Mouse (Mus musculus): ENCODE measurements around the gene Gpr62.
A peak's percentile ranks its signal among the peaks of the same experiment; 100 is the strongest.

The Gpr62 gene

DNA sequence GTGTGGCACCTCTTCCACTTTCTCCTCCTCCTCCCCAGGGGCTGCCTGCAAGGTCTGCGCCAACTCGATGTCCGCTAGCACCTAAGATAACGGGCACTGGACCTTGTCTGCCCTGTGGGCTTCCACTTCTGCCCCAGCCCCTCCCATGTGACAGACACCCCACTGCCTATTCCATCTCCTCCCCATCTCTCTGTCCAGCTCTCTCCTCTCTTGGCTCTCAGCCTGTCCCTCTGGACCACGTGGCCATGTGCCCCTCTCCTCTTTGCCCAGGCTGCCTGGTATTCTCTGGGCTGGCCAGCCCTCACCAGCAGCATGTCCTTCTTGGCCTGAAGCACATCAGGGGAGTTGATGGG is 8.0 kb upstream of the Gpr62 start:
- no peak for DNase-seq

- no peak for DNase-seq
Measured at GRCm38 (mm10) chr9:106473081-106473752, 7.5 kb upstream of the Gpr62 start.

DNA sequence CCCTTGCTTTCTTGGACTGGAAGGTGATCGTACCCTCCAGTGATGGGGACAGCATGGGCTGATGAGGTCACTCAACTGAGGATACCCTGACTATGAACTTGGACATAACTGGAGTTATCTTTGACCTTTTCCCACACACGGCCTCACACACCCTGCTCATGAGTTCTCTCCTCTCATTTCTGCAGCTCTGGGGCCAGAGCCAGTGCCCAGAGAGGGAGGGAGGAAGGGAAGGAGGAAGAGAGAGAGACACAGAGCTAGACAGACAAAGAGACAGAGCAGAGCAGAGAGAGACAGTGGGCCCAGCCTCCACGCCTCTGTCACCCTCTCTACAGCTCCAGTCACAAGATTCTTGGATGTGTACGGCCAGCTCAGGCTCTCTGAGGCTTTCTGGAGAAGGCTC is 6.6 kb upstream of the Gpr62 start:
- no peak for DNase-seq

- DNase-seq, result peak; percentile 92
Measured at GRCm38 (mm10) chr9:106471892-106472291, 6.2 kb upstream of the Gpr62 start.

- DNase-seq, result no peak
Measured at GRCm38 (mm10) chr9:106470991-106471750, 5.4 kb upstream of the Gpr62 start.

- no peak for DNase-seq
Measured at GRCm38 (mm10) chr9:106469776-106470175, 4.0 kb upstream of the Gpr62 start.

DNA sequence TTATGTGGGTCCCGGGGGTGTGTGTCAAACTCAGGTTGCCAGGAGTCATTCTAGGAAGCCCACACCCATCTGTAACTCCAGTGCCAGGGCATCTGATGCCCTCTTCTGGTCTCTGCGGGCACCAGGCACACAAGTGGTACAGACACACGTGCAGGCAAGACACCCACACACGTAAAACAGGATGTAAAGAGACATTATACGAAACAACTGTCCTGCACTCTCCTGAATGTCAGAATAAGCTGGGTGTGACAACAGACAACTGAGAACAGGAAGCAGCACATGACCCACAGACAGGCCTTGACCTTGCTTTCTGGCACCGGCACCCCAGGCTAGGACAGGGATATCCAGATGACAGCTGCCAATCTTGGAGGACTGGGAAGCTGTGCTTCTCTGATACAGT is 3.6 kb upstream of the Gpr62 start:
- DNase-seq, result no peak

GRCm38 (mm10) chr9:106467746-106468145 is 2.0 kb upstream of the Gpr62 start:
- DNase-seq, result no peak

GRCm38 (mm10) chr9:106466721-106467120 is 983 bp upstream of the Gpr62 start:
- no peak for DNase-seq

DNA sequence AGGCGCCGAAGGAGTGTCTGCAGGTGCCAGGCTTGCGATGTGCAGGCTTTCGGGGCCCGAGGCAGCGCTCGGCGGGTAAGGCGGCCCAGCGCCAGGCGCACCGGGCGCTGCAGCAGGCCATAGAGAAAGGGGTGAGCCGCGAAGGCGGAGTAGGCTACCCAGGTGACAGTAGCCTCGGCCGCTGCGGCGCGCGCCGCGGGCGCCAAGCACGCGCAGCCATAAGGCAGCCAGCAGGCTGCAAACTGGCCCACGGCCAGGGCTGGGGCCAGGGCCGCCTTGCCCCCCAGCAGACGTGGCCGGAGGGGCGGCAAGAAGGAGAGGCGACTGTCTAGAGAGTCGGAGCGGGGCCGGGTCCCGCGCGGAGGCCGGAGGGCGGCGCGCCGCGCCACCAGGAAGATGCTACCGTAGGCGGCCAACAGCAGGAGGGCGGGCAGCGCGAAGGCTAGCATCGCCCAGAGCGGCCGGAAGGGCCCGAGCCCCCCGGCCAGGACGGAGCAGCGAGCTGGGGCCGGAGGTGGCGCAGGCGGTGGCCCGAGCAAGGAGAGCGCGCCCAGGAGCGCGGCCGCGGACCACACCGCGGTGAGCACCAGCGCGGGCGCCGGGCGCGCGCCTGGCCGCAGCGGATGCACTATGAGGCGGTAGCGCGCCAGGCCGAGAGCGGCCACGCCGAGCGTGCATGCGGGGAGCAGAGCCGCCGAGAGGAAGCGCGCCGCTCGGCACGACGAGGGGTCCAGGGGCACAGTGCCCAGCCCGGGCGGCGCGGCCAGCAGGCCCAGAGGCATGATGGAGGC is 792 bp downstream of the Gpr62 start:
- DNase-seq, result peak; percentile 87

GRCm38 (mm10) chr9:106463122-106464063 is 2.3 kb downstream of the Gpr62 start:
- DNase-seq, result no peak

DNA sequence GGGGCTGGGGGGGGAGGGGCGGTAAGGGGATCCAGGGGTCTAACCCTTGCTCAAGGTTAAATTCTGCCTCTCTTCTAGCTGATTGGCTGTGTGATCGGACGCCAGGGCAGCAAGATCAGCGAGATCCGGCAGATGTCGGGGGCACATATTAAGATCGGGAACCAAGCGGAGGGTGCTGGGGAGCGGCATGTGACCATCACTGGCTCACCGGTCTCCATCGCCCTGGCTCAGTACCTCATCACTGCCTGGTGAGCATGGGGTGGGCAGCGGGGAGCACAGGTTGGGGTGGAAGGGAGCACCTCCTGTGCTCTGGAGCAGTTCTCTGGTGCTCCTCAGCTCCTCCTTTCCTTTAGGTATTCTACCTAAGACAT is 3.3 kb downstream of the Gpr62 start:
- DNase-seq, result no peak

DNA sequence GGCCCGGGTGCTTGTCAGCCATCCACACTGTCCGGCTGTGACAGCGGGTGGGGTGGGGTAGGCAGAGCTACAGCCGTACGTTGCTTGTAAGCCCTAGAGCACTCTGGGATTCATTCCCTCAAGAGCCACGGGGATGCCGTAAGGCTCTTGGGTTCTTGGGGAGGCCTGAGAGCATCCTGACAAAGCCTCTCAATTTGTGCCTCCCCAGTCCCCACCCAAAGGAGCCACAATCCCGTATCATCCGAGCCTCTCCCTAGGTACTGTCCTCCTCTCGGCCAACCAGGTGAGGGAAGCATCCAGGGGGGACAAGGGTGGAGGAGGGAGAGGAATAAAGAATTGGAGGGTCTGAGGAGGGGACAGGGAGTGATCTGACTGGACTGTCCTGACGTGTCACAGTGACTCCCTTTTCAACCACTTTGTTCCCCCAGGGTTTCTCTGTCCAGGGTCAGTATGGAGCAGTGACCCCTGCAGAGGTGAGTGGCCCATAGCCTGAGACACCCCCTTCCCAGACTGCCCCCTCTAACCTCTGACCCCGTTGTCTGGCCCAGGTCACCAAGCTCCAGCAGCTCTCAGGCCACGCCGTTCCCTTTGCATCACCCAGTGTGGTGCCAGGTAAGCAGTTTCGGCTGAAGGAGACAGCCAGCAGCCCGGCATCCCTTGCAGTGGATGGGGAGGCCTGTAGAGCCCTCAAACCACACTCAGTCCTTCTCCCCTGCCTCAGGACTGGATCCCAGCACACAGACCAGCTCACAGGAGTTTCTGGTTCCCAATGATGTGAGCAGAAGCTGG is 3.9 kb downstream of the Gpr62 start:
- DNase-seq, result no peak

- DNase-seq, result no peak
Measured at GRCm38 (mm10) chr9:106461026-106461415, 4.7 kb downstream of the Gpr62 start.

- no peak for DNase-seq
Measured at GRCm38 (mm10) chr9:106460401-106461025, 5.2 kb downstream of the Gpr62 start.

- DNase-seq, result no peak
Measured at GRCm38 (mm10) chr9:106459946-106460345, 5.8 kb downstream of the Gpr62 start.

GRCm38 (mm10) chr9:106457920-106458319 is 7.8 kb downstream of the Gpr62 start:
- no peak for DNase-seq

DNA sequence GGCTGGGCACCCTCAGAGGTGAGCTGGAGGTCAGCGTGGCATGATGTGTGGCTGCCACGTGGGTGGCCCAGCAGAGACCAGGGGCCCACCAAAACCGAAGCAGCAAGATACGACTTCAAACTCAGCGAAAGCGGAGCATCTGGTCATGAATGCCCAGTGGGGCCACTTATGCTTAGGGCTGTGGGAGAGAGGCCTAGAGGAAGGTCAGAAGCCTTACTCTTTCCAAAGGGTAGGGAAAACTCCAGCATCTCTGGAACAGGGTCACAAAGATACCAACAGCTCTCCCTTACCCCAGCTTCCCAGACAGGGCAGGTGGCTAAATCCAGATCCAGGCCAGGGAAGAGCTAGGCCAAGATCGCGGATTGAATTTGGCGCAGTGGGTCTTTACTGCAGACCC is 8.6 kb downstream of the Gpr62 start:
- no peak for DNase-seq

DNA sequence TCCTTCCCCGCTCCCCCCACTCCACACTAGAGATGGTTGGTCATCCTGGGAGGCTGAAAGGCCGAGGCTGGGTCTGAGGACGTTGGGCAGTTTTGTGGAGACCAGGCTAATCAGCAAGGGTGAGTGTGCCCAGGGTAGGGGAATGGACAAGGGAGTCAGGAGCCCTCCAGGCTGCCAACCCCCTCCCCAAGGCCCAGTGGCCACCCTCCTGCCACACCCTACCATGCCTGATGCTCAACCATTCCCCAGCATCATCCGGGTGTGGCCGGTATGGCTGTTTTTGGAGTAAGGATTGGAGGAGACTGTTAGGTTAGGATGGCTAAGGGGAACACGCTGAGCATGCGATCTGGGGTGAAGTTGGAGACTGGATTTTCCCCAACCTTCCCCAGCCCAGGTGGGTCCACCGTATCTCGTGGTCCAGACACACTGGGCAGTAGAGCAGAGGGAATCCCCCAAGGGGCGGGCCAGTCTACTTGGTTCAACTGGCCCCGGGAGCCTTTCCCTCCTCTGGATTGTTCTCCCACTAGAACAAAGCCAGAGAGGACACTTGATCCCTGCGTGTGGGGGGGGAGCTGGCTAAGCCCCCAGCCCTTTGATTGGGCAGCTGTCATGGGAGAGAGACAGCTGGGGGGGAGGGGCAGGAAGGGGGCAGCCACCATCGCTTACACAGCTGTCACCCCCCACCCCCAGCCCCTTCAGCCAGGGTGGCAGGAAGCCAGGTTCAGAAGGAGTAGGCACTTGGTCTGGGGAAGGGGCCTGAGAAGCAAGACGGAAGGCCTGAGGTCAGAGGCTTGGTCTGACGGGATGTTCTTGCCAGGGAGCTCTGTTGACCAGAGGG is 9.2 kb downstream of the Gpr62 start:
- DNase-seq, result peak; percentile 96

GRCm38 (mm10) chr9:106454888-106455681 is 10.7 kb downstream of the Gpr62 start:
- peak; percentile 64 for DNase-seq
